Mouse (Mus musculus): ENCODE results near the gene Ifnz. TPM values are rescaled to one million over a fixed set of nuclear protein-coding genes. Genes with fewer than 3 reads are reported as not detected.
"Not testable (repeated sequence)": the region's sequence is repeated elsewhere in the genome, so short reads cannot be mapped to it uniquely, and the experiment has no call there.

The Ifnz gene
- total RNA-seq, 2 experiments from 2014 or later = 0.23 TPM; not detected in 1

GRCm38 (mm10) chr4:88788402-88788801 lies 6.5 kb downstream of the Ifnz start, which contains the start of gene Gm13277:
Gene Gm13277, plus strand, starts transcription at chr4:88788632.
- DNase-seq = peak; percentile 79

- DNase-seq = not testable (repeated sequence)
Observed at GRCm38 (mm10) chr4:88791250-88791649, 9.3 kb downstream of the Ifnz start, which contains the start of gene Gm13278. Gene Gm13278, plus strand, starts transcription at chr4:88791550.

- DNase-seq = peak; percentile 79
Observed at GRCm38 (mm10) chr4:88793936-88794675, 12.2 kb downstream of the Ifnz start, which contains the start of gene Gm13275. Gene Gm13275, plus strand, starts transcription at chr4:88794487.

- DNase-seq = not testable (repeated sequence)
Observed at GRCm38 (mm10) chr4:88797097-88797496, 15.2 kb downstream of the Ifnz start, which contains the start of gene Gm13279. Gene Gm13279, plus strand, starts transcription at chr4:88797397.

- DNase-seq = not testable (repeated sequence)
Observed at GRCm38 (mm10) chr4:88799365-88799764, 17.4 kb downstream of the Ifnz start, which contains the start of gene Gm13285. Gene Gm13285, plus strand, starts transcription at chr4:88799665.

GRCm38 (mm10) chr4:88802954-88803353 lies 21.0 kb downstream of the Ifnz start, which contains the start of gene Gm13287:
Gene Gm13287, plus strand, starts transcription at chr4:88803254.
- not testable (repeated sequence) for DNase-seq

- not testable (repeated sequence) for DNase-seq
Observed at GRCm38 (mm10) chr4:88805231-88805630, 23.3 kb downstream of the Ifnz start, which contains the start of gene Gm13288. Gene Gm13288, plus strand, starts transcription at chr4:88805531.

GRCm38 (mm10) chr4:88805761-88806160 lies 23.8 kb downstream of the Ifnz start:
- DNase-seq = peak; percentile 50

- no peak for DNase-seq
Observed at GRCm38 (mm10) chr4:88815928-88816327, 34.0 kb downstream of the Ifnz start, which contains the start of gene Ifna7. Gene Ifna7, plus strand, starts transcription at chr4:88816228.

GRCm38 (mm10) chr4:88819659-88820058 lies 37.7 kb downstream of the Ifnz start, which contains the start of gene Ifna11:
Gene Ifna11, plus strand, starts transcription at chr4:88819959.
- DNase-seq = no peak

GRCm38 (mm10) chr4:88822995-88823394 lies 41.1 kb downstream of the Ifnz start:
- no peak for DNase-seq

- DNase-seq = not testable (repeated sequence)
Observed at GRCm38 (mm10) chr4:88827116-88827515, 45.2 kb downstream of the Ifnz start, which contains the start of gene Ifna6. Gene Ifna6, plus strand, starts transcription at chr4:88827416.

GRCm38 (mm10) chr4:88830523-88830922 lies 48.6 kb downstream of the Ifnz start:
- DNase-seq = peak; percentile 21

Other genes starting within 250 kb of the Ifnz start
- not detected for gene Ifna15, start 223.9 kb upstream of the Ifnz start, total RNA-seq (2021)
- not detected for gene Ifna14, start 210.3 kb upstream of the Ifnz start, total RNA-seq (2021)
- not detected for gene Ifna9, start 189.7 kb upstream of the Ifnz start, total RNA-seq (2021)
- gene Ifna12, start 178.8 kb upstream of the Ifnz start, total RNA-seq (2021) = not detected
- gene C87499, start 147.7 kb upstream of the Ifnz start, total RNA-seq (2021) = not detected
- not detected for gene Ifna13, start 137.7 kb upstream of the Ifnz start, total RNA-seq (2021)
- not detected for gene Ifna16, start 105.2 kb upstream of the Ifnz start, total RNA-seq (2021)
- gene Ifna2, start 98.2 kb upstream of the Ifnz start, total RNA-seq (2021) = not detected
- not detected for gene Ifnab, start 90.8 kb upstream of the Ifnz start, total RNA-seq (2021)
- gene Gm26566, start 60.3 kb upstream of the Ifnz start, total RNA-seq (2021) = under 1 TPM; 0.36 to 0.52 TPM
- 10 to 100 TPM; 89.6 to 91.9 TPM for gene Klhl9, start 59.7 kb upstream of the Ifnz start, total RNA-seq (2021)
- gene Gm13271, start 27.3 kb upstream of the Ifnz start, total RNA-seq (2021) = not detected
- gene Gm13283, start 22.0 kb upstream of the Ifnz start, total RNA-seq (2021) = not detected
- gene Gm13290, start 8.3 kb upstream of the Ifnz start, total RNA-seq (2021) = not detected
- not detected for gene Gm13289, start 5.2 kb upstream of the Ifnz start, total RNA-seq (2021)
- gene Gm13272, start 2.3 kb upstream of the Ifnz start, total RNA-seq (2021) = not detected
- not detected for gene Gm13276, start 3.6 kb downstream of the Ifnz start, total RNA-seq (2021)
- not detected for gene Gm13277, start 6.5 kb downstream of the Ifnz start, total RNA-seq (2021)
- gene Gm13278, start 9.4 kb downstream of the Ifnz start, total RNA-seq (2021) = not detected
- not detected for gene Gm13275, start 12.4 kb downstream of the Ifnz start, total RNA-seq (2021)
- not detected for gene Gm13279, start 15.3 kb downstream of the Ifnz start, total RNA-seq (2021)
- gene Gm13285, start 17.5 kb downstream of the Ifnz start, total RNA-seq (2021) = under 1 TPM in 1 of 2 experiments, not detected in 1; 0.31 TPM
- gene Gm13287, start 21.1 kb downstream of the Ifnz start, total RNA-seq (2021) = not detected
- gene Gm13288, start 23.4 kb downstream of the Ifnz start, total RNA-seq (2021) = under 1 TPM in 1 of 2 experiments, not detected in 1; 0.14 TPM
- not detected for gene Ifna7, start 34.1 kb downstream of the Ifnz start, total RNA-seq (2021)
- gene Ifna11, start 37.8 kb downstream of the Ifnz start, total RNA-seq (2021) = not detected
- gene Ifna6, start 45.3 kb downstream of the Ifnz start, total RNA-seq (2021) = not detected
- gene Ifna5, start 53.4 kb downstream of the Ifnz start, total RNA-seq (2021) = not detected
- gene Ifna4, start 59.7 kb downstream of the Ifnz start, total RNA-seq (2021) = not detected
- not detected for gene Ifna1, start 68.0 kb downstream of the Ifnz start, total RNA-seq (2021)
- not detected for gene Ifne, start 98.1 kb downstream of the Ifnz start, total RNA-seq (2021)